Mouse (Mus musculus) brain, embryonic 14.5 days (tissue): ENCODE results near the gene Btn2a2. TPM values are rescaled to one million over a fixed set of nuclear protein-coding genes. Genes with fewer than 3 reads are reported as not detected.

Experiments used
- DNase-seq: peaks from one replicate; pipeline ENCODE4 v3.0.0-alpha.2; 2011; ENCODE audit warnings: low read depth
- CTCF ChIP-seq: fragments of 200-500 bp; IDR thresholded peaks from 2 replicates; pipeline ENCODE4 v1.5.1; 2012; ENCODE audit warnings: inconsistent platforms, mild to moderate bottlenecking, moderate library complexity, borderline replicate concordance; ENCODE audit not compliant: insufficient read depth, insufficient read length; ENCODE audit errors: extremely low read depth
- POLR2A ChIP-seq: fragments of 200-500 bp; IDR thresholded peaks from 2 replicates; pipeline ENCODE4 v1.6.1; 2012; ENCODE audit warnings: mild to moderate bottlenecking, inconsistent platforms, borderline replicate concordance; ENCODE audit not compliant: poor library complexity, insufficient read depth, insufficient read length, severe bottlenecking; ENCODE audit errors: extremely low read depth
- polyA plus RNA-seq: library from polyadenylated mRNA; depleted of rRNA; stranded (reverse); fragments of >200 nt; gene quantifications from 2 replicates; pipeline ENCODE4 v1.2.3, GENCODE M21; 2012; rRNA removed

Btn2a2 gene
- 0.03 and 0.11 TPM in 2 replicates for polyA plus RNA-seq

- TF ChIP-seq CTCF, result no peak
- TF ChIP-seq POLR2A, result no peak
- peak; percentile 95 for DNase-seq
These were observed at the start of gene Btn2a2 for GRCm38 (mm10) chr13:23488400-23489322. Gene Btn2a2 (minus strand): TSS chr13:23488857.

- DNase-seq, result no peak
- TF ChIP-seq POLR2A (no peak), CTCF (no peak)
These were observed 49.6 kb upstream of the Btn2a2 start for GRCm38 (mm10) chr13:23538249-23538648.

- TF ChIP-seq POLR2A, result no peak
- no peak for DNase-seq
These were observed 48.5 kb upstream of the Btn2a2 start for GRCm38 (mm10) chr13:23537006-23537710.

GRCm38 (mm10) chr13:23536076-23536822 lies 47.6 kb upstream of the Btn2a2 start:
- TF ChIP-seq CTCF, result no peak
- no peak for TF ChIP-seq POLR2A
- DNase-seq, result peak; percentile 42

GRCm38 (mm10) chr13:23535137-23536075 lies 46.7 kb upstream of the Btn2a2 start, which contains the start of gene Hist1h3g:
Gene Hist1h3g (plus strand): TSS chr13:23535422.
- TF ChIP-seq POLR2A, result peak; percentile 25; the same call in 1 of the 2 replicates

GRCm38 (mm10) chr13:23534368-23535131 lies 45.9 kb upstream of the Btn2a2 start:
- no peak for TF ChIP-seq POLR2A
- TF ChIP-seq CTCF, result no peak
- DNase-seq, result no peak

More at GRCm38 (mm10) chr13:23535137-23536075, 46.7 kb upstream of the Btn2a2 start, which contains the start of gene Hist1h3g:
- peak; percentile 99 for DNase-seq

GRCm38 (mm10) chr13:23533560-23534367 lies 45.1 kb upstream of the Btn2a2 start, which contains the start of gene Hist1h2af:
Gene Hist1h2af (plus strand): TSS chr13:23533906.
- peak; percentile 97 for DNase-seq

GRCm38 (mm10) chr13:23532262-23533075 lies 43.8 kb upstream of the Btn2a2 start:
- TF ChIP-seq POLR2A (no peak), CTCF (no peak)
- DNase-seq, result peak; percentile 23
